Mouse (Mus musculus): ENCODE results near the gene Obox1. TPM values are rescaled to one million over a fixed set of nuclear protein-coding genes. Genes with fewer than 3 reads are reported as not detected.
"Not testable (repeated sequence)": the region's sequence is repeated elsewhere in the genome, so short reads cannot be mapped to it uniquely, and the experiment has no call there.

Obox1 gene
- not detected in 2 replicates for polyA plus RNA-seq (2012; rRNA removed)

DNA sequence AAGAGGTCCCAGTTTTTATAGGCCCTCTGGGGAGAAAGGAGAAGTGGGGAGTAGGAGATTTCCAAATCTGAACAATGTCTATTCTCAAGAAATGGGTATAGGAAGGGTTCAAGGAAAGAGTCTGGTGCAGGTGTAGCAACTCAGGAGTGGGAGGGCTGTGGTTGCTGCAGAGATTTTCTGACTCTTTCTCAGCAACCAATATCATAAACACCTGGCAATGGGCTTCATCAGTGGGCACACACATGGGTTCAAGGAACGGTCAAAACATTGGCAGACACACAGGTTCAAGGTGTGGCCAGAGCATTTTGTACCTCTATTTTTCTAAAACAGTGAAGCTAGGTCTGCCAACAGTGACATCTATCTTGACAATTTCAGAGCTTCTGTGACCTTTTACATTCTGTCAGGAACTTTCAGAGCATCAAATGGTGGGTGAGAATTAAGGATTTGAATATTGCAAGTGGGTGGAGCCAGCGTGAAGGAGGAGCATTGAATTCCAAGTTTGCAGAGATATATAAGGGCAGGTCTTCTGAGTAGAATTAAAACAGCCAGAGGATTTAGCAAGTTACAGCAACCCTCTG, at the start of gene Obox1, which contains the start of gene Obox2:
Gene Obox1, plus strand, starts transcription at position 528 of the 578 bp plus-strand sequence.
Gene Obox2, plus strand, starts transcription at position 301 of the 578 bp plus-strand sequence.
- H3K27me3 ChIP-seq (ENCODE audit: control insufficient read depth, insufficient read depth, low read length); H3K4me1 ChIP-seq (ENCODE audit: control insufficient read depth, insufficient read depth, low read length); H3K36me3 ChIP-seq (ENCODE audit: control insufficient read depth, insufficient read depth, low read length); H3K27ac ChIP-seq (ENCODE audit: control insufficient read depth, insufficient read depth, low read depth, low read length); H3K4me3 ChIP-seq (ENCODE audit: control insufficient read depth, low read depth, low read length): not testable (repeated sequence)

DNA sequence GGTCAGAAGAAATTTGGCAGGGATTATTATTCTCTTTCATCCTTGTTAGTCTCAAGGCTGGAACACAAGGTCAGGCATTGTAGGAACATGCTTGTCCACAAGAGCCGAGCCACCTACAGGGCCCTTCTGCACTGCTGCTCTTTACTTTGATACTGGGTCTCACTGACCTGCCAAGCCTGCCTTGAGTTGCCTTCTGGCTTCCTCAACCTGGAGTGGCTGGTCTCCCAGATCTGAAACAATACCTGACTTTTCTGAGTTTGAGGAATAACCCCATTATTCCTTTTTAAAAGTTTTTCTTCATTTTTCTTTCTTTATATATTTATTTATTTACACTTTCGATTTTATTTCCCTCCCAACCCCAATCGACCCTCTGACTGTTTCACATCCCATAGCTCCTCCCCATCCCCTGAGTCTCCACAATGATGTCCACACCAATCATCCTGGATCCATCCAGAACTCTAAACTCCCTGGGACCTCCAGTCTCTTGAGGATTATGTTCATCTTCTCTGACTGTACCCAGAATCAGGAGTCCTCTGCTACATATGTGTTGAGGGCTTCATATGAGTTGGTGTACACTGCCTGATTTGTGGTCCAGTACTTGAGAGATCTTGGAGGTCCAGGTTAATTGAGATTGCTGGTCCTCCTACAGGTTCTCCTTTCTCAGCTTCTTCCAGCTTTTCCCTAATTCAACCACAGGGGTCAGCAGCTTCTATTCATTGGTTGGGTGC, 10.6 kb downstream of the Obox1 start:
- H3K4me3 ChIP-seq (ENCODE audit: control insufficient read depth, low read depth, low read length); H3K4me1 ChIP-seq (ENCODE audit: control insufficient read depth, insufficient read depth, low read length); H3K27me3 ChIP-seq (ENCODE audit: control insufficient read depth, insufficient read depth, low read length); H3K27ac ChIP-seq (ENCODE audit: control insufficient read depth, insufficient read depth, low read depth, low read length); H3K36me3 ChIP-seq (ENCODE audit: control insufficient read depth, insufficient read depth, low read length): not testable (repeated sequence)

GRCm38 (mm10) chr7:15406816-15407215, 18.1 kb downstream of the Obox1 start:
- not testable (repeated sequence) for H3K36me3 ChIP-seq (ENCODE audit: control insufficient read depth, insufficient read depth, low read length); H3K27ac ChIP-seq (ENCODE audit: control insufficient read depth, insufficient read depth, low read depth, low read length)

GRCm38 (mm10) chr7:15418046-15418445, 29.3 kb downstream of the Obox1 start:
- H3K27ac ChIP-seq (ENCODE audit: control insufficient read depth, insufficient read depth, low read depth, low read length); H3K4me1 ChIP-seq (ENCODE audit: control insufficient read depth, insufficient read depth, low read length); H3K27me3 ChIP-seq (ENCODE audit: control insufficient read depth, insufficient read depth, low read length); H3K4me3 ChIP-seq (ENCODE audit: control insufficient read depth, low read depth, low read length); H3K36me3 ChIP-seq (ENCODE audit: control insufficient read depth, insufficient read depth, low read length): not testable (repeated sequence)

More at GRCm38 (mm10) chr7:15406816-15407215, 18.1 kb downstream of the Obox1 start:
- not testable (repeated sequence) for H3K4me1 ChIP-seq (ENCODE audit: control insufficient read depth, insufficient read depth, low read length); H3K27me3 ChIP-seq (ENCODE audit: control insufficient read depth, insufficient read depth, low read length); H3K4me3 ChIP-seq (ENCODE audit: control insufficient read depth, low read depth, low read length)

GRCm38 (mm10) chr7:15425537-15425936, 36.8 kb downstream of the Obox1 start:
- not testable (repeated sequence) for H3K4me3 ChIP-seq (ENCODE audit: control insufficient read depth, low read depth, low read length); H3K36me3 ChIP-seq (ENCODE audit: control insufficient read depth, insufficient read depth, low read length); H3K4me1 ChIP-seq (ENCODE audit: control insufficient read depth, insufficient read depth, low read length); H3K27ac ChIP-seq (ENCODE audit: control insufficient read depth, insufficient read depth, low read depth, low read length); H3K27me3 ChIP-seq (ENCODE audit: control insufficient read depth, insufficient read depth, low read length)

- not testable (repeated sequence) for H3K27me3 ChIP-seq (ENCODE audit: control insufficient read depth, insufficient read depth, low read length); H3K4me1 ChIP-seq (ENCODE audit: control insufficient read depth, insufficient read depth, low read length); H3K27ac ChIP-seq (ENCODE audit: control insufficient read depth, insufficient read depth, low read depth, low read length); H3K4me3 ChIP-seq (ENCODE audit: control insufficient read depth, low read depth, low read length); H3K36me3 ChIP-seq (ENCODE audit: control insufficient read depth, insufficient read depth, low read length)
These were observed 120.7 kb downstream of the Obox1 start for GRCm38 (mm10) chr7:15509411-15509810.

Other genes with a start within 250 kb of the Obox1 start
- gene Obox2, start 227 bp upstream of the Obox1 start, polyA plus RNA-seq (2012; rRNA removed): not detected in 2 replicates

Measured in testis, adult 2 months (tissue).